Mouse (Mus musculus) intestine, postnatal 0 days (tissue): ENCODE measurements around the gene Trmt61a. TPM values are rescaled to one million over a fixed set of nuclear protein-coding genes. Genes with fewer than 3 reads are reported as not detected.
A peak's percentile ranks its signal among the peaks of the same experiment; 100 is the strongest.

Source experiments
- ATAC-seq: fragments of 200-750 bp; cut with Nextera tagmentation; 2 replicates; pipeline ENCODE4 v1.8.0; 2017; ENCODE audit warnings: mild to moderate bottlenecking, moderate TSS enrichment, moderate library complexity
- H3K27ac ChIP-seq: fragments of 300-500 bp; sonication (generic); 2 replicates; pipeline ENCODE4 v1.5.1; 2014; ENCODE audit warnings: mild to moderate bottlenecking, low read depth, low read length, moderate library complexity
- H3K27me3 ChIP-seq: fragments of 300-500 bp; sonication (generic); replicated peaks from 2 replicates; pipeline ENCODE4 v1.6.1; 2014; ENCODE audit warnings: low read length, mixed read lengths; ENCODE audit not compliant: control insufficient read depth, insufficient read depth
- H3K36me3 ChIP-seq: fragments of 300-500 bp; sonication (generic); 2 replicates; pipeline ENCODE4 v1.6.1; 2014; ENCODE audit warnings: mild to moderate bottlenecking, moderate library complexity; ENCODE audit not compliant: control insufficient read depth, insufficient read depth
- H3K4me1 ChIP-seq: fragments of 300-500 bp; sonication (generic); replicated peaks from 2 replicates; pipeline ENCODE4 v1.6.1; 2014; ENCODE audit warnings: antibody characterized with exemption, low read length, mixed read lengths; ENCODE audit not compliant: control insufficient read depth, insufficient read depth
- H3K4me2 ChIP-seq: fragments of 300-500 bp; sonication (generic); replicated peaks from 2 replicates; pipeline ENCODE4 v1.6.1; 2014; ENCODE audit warnings: low read depth, mild to moderate bottlenecking, moderate library complexity
- H3K4me3 ChIP-seq: fragments of 300-500 bp; sonication (generic); 2 replicates; pipeline ENCODE4 v1.5.1; 2014; ENCODE audit warnings: low read depth, low read length
- H3K9ac ChIP-seq: fragments of 300-500 bp; sonication (generic); 2 replicates; pipeline ENCODE4 v1.6.1; 2014; ENCODE audit warnings: mild to moderate bottlenecking, low read depth, low read length
- H3K9me3 ChIP-seq: fragments of 300-500 bp; sonication (generic); 2 replicates; pipeline ENCODE4 v1.6.1; 2016; ENCODE audit warnings: mixed run types; ENCODE audit not compliant: control insufficient read depth
- CTCF ChIP-seq: sonication (generic); IDR thresholded peaks from 2 replicates; pipeline ENCODE4 v1.5.1; 2016; ENCODE audit warnings: low read depth, mild to moderate bottlenecking, control low read depth, antibody characterized with exemption, moderate library complexity
- WGBS: fragments of 180-500 bp; shearing (Covaris S2); extraction: QIAGEN DNeasy Blood & Tissue Kit; methylation state at CpG from one replicate; pipeline ENCODE4 v1.1.7; 2014; 5-methylcytosine and 5-hydroxymethylcytosine counted together
- polyA plus RNA-seq: library from polyadenylated mRNA; unstranded; fragments of >200 nt; fragmentation: Nextera tagmentation; extraction: Ambion mirVana; gene quantifications from 2 replicates; pipeline ENCODE4 v1.2.1, GENCODE M21; 2015

The Trmt61a gene
- polyA plus RNA-seq, 1 experiment from 2014 or later, result 5.6 TPM

- H3K27me3 ChIP-seq, result no peaks in the 10 kb centered on the region
- no peak overlapping the region for H3K9ac ChIP-seq
- no peak overlapping the region for H3K27ac ChIP-seq
- H3K36me3 ChIP-seq, result 0 out of 2 replicates have a peak, but pooled peaks cover 10% of the 10 kb centered on the region
- no peaks in the 10 kb centered on the region for H3K9me3 ChIP-seq
- no peak overlapping the region for H3K4me2 ChIP-seq
- no peak for ATAC-seq
- no peak overlapping the region for H3K4me3 ChIP-seq
- TF ChIP-seq CTCF, result no peak
- peaks cover 2% of the 10 kb centered on the region for H3K4me1 ChIP-seq
- 91% methylated on average over 5 of the region's 5 CpGs for WGBS
Measured at GRCm38 (mm10) chr12:111667421-111667820, 10.5 kb upstream of the Trmt61a start.

- Histone ChIP-seq H3K27ac (peak overlapping the region; percentile 63), H3K4me3 (no peak overlapping the region), H3K9ac (no peak overlapping the region), H3K36me3 (0 out of 2 replicates have a peak, but pooled peaks cover 9% of the 10 kb centered on the region), H3K27me3 (no peaks in the 10 kb centered on the region), H3K9me3 (no peaks in the 10 kb centered on the region), H3K4me1 (peaks cover 4% of the 10 kb centered on the region), H3K4me2 (peak overlapping the region; percentile 84)
- TF ChIP-seq CTCF, result peak; percentile 99
- WGBS, result 15% methylated on average over 8 of the region's 8 CpGs
- ATAC-seq, result peak; percentile 61
Measured at GRCm38 (mm10) chr12:111668457-111668912, 9.4 kb upstream of the Trmt61a start.

GRCm38 (mm10) chr12:111669000-111669788 is 8.7 kb upstream of the Trmt61a start:
- H3K27ac ChIP-seq, result peak overlapping the region; percentile 63
- no peak overlapping the region for H3K9ac ChIP-seq
- 0 out of 2 replicates have a peak, but pooled peaks cover 9% of the 10 kb centered on the region for H3K36me3 ChIP-seq
- H3K4me2 ChIP-seq, result peak overlapping the region; percentile 84
- no peaks in the 10 kb centered on the region for H3K27me3 ChIP-seq
- no peak for ATAC-seq
- H3K4me1 ChIP-seq, result peaks cover 4% of the 10 kb centered on the region
- no peaks in the 10 kb centered on the region for H3K9me3 ChIP-seq
- 68% methylated on average over 23 of the region's 23 CpGs for WGBS
- no peak for TF ChIP-seq CTCF
- peak overlapping the region; percentile 9; the same call in 1 of the 2 replicates for H3K4me3 ChIP-seq

- no peak for ATAC-seq
- WGBS, result 64% methylated on average over 8 of the region's 8 CpGs
- TF ChIP-seq CTCF, result no peak
- 0 out of 2 replicates have a peak, but pooled peaks cover 9% of the 10 kb centered on the region for H3K36me3 ChIP-seq
- no peaks in the 10 kb centered on the region for H3K9me3 ChIP-seq
- peaks cover 4% of the 10 kb centered on the region for H3K4me1 ChIP-seq
- H3K27me3 ChIP-seq, result no peaks in the 10 kb centered on the region
- H3K4me2 ChIP-seq, result peak overlapping the region; percentile 84
- no peak overlapping the region for H3K27ac ChIP-seq
- no peak overlapping the region for H3K9ac ChIP-seq
- peak overlapping the region; percentile 9; the same call in 1 of the 2 replicates for H3K4me3 ChIP-seq
Measured at GRCm38 (mm10) chr12:111669961-111670360, 7.9 kb upstream of the Trmt61a start.

GRCm38 (mm10) chr12:111670371-111670971 is 7.4 kb upstream of the Trmt61a start:
- Histone ChIP-seq H3K27ac (no peak overlapping the region; the same call in 1 of the 2 replicates), H3K4me1 (peaks cover 4% of the 10 kb centered on the region), H3K9me3 (no peaks in the 10 kb centered on the region), H3K4me3 (peak overlapping the region; percentile 53), H3K4me2 (peak overlapping the region; percentile 84), H3K27me3 (no peaks in the 10 kb centered on the region), H3K36me3 (0 out of 2 replicates have a peak, but pooled peaks cover 9% of the 10 kb centered on the region), H3K9ac (peak overlapping the region; percentile 52)
- WGBS, result 23% methylated on average over 28 of the region's 29 CpGs
- no peak for ATAC-seq
- TF ChIP-seq CTCF, result no peak

GRCm38 (mm10) chr12:111670976-111671375 is 6.9 kb upstream of the Trmt61a start:
- peak overlapping the region; percentile 53 for H3K4me3 ChIP-seq
- no peak for TF ChIP-seq CTCF
- 7% methylated on average over 29 of the region's 35 CpGs for WGBS
- peaks cover 4% of the 10 kb centered on the region for H3K4me1 ChIP-seq
- H3K27me3 ChIP-seq, result no peaks in the 10 kb centered on the region
- no peak overlapping the region; the same call in 1 of the 2 replicates for H3K27ac ChIP-seq
- peak overlapping the region; percentile 52 for H3K9ac ChIP-seq
- peak overlapping the region; percentile 84 for H3K4me2 ChIP-seq
- ATAC-seq, result no peak
- no peaks in the 10 kb centered on the region for H3K9me3 ChIP-seq
- 0 out of 2 replicates have a peak, but pooled peaks cover 9% of the 10 kb centered on the region for H3K36me3 ChIP-seq
